Mouse (Mus musculus): ENCODE data around the gene Mrpl11. TPM values are rescaled to one million over a fixed set of nuclear protein-coding genes. Genes with fewer than 3 reads are reported as not detected.
"Not testable (repeated sequence)": the region's sequence is repeated elsewhere in the genome, so short reads cannot be mapped to it uniquely, and the experiment has no call there.

Mrpl11 gene
- 10 to 100 TPM; 62.8 to 74.0 (median 69.9) TPM for total RNA-seq (2022)

GRCm38 (mm10) chr19:4961928-4962601 lies at the start of gene Mrpl11:
Gene Mrpl11, plus strand, starts transcription at chr19:4962147.
- peak; percentile 92 for DNase-seq (ENCODE audit: low spot score)

GRCm38 (mm10) chr19:4915924-4916603 lies 45.9 kb upstream of the Mrpl11 start:
- no peak for DNase-seq (ENCODE audit: low spot score)

DNA sequence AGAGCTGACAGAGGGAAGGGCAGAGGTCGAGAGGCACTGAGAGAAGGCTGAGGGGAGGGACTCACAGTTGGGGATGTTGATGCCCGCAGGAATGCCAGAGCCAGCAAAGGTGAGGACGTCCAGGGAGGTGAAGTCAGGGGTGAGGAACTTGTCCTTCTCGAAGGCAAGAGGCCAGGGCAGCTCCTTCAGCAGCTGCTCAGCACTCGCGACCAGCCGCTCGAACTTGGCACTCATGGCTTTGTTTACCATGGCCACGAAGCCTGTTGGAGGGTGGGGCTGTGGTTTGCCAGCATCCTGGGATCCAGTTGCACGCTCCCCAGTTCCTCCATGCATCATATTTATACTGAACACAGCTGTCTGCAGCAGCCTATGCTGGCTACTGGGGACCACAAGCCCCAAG lies 45.1 kb upstream of the Mrpl11 start:
- no peak for DNase-seq (ENCODE audit: low spot score)

- DNase-seq (ENCODE audit: low spot score): no peak
These were observed 42.3 kb upstream of the Mrpl11 start for GRCm38 (mm10) chr19:4919652-4920051.

GRCm38 (mm10) chr19:4925121-4925860 lies 36.7 kb upstream of the Mrpl11 start:
- DNase-seq (ENCODE audit: low spot score): no peak

DNA sequence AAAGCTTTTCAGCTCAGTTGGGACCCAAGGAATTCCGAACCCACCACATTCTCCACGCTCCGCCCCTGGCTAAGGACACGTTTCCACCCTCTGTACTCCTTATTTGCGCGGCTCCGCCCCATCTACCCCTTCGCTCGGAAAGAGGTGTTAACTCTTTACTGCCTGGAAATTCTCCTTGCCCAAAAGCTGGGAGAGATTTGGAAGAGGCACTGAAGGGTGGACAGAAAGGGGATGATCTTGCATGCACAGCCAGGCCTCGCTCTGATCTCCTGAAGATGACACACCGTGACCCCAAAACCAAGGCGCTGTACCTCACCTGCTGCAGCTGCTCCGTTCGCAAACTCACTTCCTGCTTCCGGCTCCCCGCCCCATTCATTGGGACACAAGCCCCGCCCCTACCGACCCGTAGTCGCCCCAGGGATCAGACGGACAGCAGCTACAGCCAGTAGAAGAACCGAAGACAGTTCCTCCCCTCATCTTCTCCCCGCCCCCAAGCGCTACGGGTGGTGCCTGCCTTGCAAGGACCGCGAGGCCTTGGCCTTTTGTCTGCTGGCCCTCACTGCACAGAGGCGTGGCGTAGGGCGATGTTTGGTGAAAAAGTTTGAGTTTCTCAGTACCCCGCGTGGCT lies 33.9 kb upstream of the Mrpl11 start, which contains the start of gene Dpp3:
Gene Dpp3 (minus strand): TSS at position 384 of the 628 bp plus-strand sequence.
- peak; percentile 99 for DNase-seq (ENCODE audit: low spot score)

GRCm38 (mm10) chr19:4928781-4929180 lies 33.2 kb upstream of the Mrpl11 start:
- DNase-seq (ENCODE audit: low spot score): no peak

- no peak for DNase-seq (ENCODE audit: low spot score)
These were observed 25.1 kb upstream of the Mrpl11 start for GRCm38 (mm10) chr19:4936896-4937295.

GRCm38 (mm10) chr19:4937444-4938310 lies 24.3 kb upstream of the Mrpl11 start:
- DNase-seq (ENCODE audit: low spot score): no peak

DNA sequence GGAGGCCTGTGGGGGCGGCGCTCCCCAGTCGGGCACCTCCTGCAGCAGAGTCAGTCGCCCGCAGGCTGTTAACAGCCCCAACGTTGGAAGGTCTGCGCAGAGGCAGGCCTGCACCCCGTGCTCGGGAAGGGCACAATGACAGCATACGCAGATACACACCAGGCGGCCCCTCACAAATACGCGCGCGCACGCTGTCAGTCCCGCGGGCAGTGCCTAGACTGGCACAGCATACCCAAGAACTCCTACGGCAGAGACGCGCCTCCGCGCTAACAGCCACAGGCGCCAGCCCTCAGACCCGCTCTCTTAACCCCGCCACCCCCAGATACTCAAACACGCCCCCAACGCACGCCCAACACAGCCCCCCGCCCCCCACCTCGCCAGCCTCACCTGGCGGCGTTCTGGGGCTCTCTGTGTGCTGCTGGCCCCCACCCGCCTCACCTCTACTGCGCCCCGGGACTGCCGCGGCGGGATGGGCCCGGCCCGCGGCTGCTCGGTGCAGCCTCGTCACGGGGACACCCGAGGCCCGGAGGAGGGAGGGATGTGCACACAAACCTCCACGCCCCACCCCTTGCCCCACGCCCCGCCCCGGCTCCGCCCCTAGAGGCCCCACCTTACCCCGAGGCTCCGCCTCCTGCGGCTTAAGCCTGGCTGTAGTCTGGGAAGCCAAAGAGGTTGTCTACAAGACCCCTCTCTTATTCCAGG lies 19.2 kb upstream of the Mrpl11 start, which contains the start of gene Peli3:
Gene Peli3 (minus strand): TSS at position 577 of the 702 bp plus-strand sequence.
- peak; percentile 48 for DNase-seq (ENCODE audit: low spot score)

DNA sequence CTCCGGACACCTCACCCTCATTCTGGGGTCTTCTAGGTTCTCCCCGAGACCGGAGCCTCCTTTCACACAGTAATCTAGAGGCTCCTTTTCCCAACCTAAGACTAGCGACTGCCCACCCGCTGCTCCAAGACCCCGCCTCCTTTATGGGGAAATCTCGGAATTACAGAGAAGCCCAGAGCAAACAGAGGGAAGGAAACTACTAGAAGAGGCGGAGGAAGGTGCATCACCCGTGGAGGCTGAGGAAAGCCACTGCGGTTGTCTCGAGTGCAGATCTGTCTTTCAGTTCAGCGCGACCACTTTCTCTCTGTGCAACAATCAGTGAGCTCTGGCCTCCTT lies 18.7 kb upstream of the Mrpl11 start:
- DNase-seq (ENCODE audit: low spot score): no peak

- DNase-seq (ENCODE audit: low spot score): no peak
These were observed 16.4 kb upstream of the Mrpl11 start for GRCm38 (mm10) chr19:4945540-4945939.

DNA sequence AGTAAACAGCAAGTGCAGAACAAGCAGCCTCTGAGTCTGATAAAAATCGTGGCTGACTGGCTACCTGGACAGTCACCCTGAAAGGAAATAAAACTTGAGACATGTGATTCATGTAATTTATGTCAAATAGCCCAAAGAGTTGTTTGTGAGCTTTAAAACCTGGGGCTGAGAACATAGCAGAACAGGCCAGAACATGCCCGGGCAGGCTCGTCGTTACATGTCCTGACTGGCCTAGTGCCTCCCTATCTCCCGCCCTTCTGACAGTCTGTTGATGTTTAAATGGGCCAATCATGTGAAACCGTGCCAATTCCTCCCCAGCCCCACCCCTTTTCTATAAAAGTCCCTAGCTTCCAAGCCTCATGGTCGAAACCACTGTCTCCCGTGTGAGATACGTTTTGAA lies 13.3 kb upstream of the Mrpl11 start:
- not testable (repeated sequence) for DNase-seq (ENCODE audit: low spot score)

GRCm38 (mm10) chr19:4968236-4968635 lies 6.3 kb downstream of the Mrpl11 start:
- DNase-seq (ENCODE audit: low spot score): no peak

DNA sequence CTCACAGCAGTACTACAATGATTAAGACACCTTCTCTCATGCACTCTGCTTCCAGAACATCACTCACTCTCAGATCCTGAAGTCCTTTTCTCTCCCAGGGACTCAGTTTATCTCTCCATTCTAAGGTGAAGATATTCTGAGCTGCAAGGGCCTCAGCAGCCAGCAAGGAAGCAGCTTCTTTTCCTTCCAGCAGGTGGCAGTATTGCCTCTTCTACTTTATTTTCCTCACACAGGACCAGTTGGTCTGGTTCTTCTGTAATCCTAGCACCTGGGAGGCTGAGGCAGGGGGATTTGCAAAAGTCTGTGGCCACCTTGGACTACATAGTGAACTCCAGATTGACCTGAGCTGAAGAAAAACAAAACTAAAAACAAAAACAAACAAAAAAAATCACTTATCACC lies 19.8 kb downstream of the Mrpl11 start:
- DNase-seq (ENCODE audit: low spot score): peak; percentile 39

- peak; percentile 88 for DNase-seq (ENCODE audit: low spot score)
These were observed 27.1 kb downstream of the Mrpl11 start for GRCm38 (mm10) chr19:4989013-4989412.

DNA sequence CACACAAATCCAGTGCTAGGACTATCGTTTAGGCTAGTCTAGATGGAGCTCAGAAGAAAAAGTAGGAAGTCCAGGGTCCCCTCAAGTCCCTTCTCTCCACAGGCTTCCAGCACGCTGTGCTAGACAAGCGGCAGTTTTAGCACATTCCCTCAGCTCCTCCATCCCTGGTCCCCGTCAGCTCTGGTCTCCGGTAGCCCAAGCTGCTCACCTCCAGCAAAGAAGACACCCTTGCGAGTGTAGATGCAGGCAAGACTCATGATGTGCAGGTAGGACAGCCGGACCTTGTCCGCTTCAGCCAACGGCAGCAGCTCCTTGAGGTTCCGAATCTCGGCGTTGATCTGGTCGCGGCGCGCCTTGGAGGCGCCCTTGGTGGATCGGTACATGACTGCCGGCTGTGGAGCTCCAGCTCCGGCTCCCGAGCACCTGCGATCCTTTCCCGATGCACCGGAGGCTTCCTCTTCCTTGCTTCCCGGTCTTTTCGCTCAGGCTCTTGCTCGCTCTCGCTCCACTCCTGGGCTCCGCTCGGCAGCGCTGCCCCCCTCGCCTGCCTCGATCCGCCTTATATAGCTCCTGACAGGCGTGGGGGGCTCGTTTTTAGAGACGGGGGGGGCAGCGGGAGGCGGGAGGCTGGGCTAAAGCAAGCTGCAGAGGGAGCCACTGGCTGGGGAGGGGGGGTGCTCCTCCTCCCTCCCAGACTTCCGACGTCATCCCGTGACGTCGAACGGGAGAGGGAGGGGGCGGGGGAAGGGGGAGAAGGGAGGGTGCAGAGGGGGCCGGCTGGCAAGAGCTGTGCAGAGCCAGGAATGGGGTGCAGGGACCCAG lies 27.7 kb downstream of the Mrpl11 start:
- no peak for DNase-seq (ENCODE audit: low spot score)

GRCm38 (mm10) chr19:4990256-4990625 lies 28.3 kb downstream of the Mrpl11 start, which contains the start of gene Npas4:
Gene Npas4, minus strand, starts transcription at chr19:4990316.
- DNase-seq (ENCODE audit: low spot score): no peak

DNA sequence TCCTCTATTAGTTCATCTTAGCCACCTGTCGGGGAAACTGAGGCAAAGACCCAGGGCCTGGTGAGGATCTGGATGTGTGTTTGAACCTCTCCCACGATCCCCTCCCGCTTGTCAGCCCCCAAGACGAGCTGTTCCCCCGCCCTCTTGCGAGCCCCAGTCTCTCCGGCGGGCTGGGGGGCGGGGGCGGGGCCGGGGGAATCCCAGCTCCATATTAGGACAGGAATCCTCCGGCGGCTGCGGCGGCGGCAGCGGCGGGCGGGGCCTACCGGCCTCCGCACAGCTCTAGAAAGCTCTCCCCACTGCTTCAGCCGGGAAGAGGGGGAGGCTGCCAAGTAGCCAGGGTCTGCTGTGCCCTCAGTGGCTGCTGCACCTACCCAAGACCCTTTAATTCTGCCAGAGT lies 28.8 kb downstream of the Mrpl11 start:
- DNase-seq (ENCODE audit: low spot score): no peak

DNA sequence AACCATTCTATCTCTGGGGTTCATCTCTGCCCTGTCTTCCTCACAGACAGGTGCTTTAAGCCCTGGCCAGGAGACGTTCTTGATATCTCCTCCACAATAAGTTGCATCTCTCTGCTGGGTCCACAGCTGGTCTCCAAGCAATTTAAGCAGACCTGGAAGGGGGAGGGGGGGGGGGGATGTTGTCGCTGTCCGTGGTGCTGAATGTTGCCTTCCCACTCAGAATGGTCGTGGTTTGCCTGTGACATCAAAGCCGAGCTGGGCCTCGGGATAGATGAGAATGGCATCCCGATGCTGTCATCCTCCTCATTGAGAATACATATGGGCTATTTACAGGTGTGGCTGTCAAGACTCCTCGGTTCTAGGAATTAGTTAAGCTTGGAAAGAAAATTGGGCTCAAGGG lies 30.4 kb downstream of the Mrpl11 start:
- DNase-seq (ENCODE audit: low spot score): no peak
